Mouse (Mus musculus): ENCODE measurements around the gene Ttc9b. TPM values are rescaled to one million over a fixed set of nuclear protein-coding genes. Genes with fewer than 3 reads are reported as not detected.

Gene Ttc9b
- polyA plus RNA-seq, 1 experiment = not detected

DNA sequence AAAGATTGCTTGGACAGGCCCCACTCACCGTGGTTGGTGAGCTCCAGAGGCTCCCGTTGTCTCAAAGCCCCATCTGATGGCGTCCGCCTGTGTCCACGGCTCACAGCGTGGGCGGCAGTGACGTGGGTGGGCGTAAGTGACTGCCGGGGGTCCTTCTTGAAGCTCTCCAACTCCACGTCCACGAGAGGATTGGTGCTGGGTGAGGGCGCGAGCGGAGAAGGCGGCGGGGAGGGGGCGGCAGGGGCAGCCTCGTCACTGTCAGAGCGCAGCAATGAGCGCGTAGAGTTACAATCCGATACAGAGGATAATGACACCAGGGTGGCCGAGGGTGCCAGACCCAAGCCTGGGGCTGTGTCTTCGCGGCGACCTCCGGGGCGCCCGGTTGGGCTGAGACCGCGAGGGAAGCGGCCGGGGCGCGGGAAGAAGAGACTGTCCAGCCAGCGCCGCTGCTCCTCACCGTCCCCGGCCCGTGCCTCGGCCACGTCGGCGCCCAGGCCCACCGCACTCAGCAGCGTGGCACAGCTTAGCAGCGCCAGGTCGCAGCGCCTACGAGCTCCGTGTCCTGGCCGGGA, 4.2 kb downstream of the Ttc9b start:
- no peak overlapping the region for H3K4me3 ChIP-seq (ENCODE audit: insufficient read depth, low read length)

DNA sequence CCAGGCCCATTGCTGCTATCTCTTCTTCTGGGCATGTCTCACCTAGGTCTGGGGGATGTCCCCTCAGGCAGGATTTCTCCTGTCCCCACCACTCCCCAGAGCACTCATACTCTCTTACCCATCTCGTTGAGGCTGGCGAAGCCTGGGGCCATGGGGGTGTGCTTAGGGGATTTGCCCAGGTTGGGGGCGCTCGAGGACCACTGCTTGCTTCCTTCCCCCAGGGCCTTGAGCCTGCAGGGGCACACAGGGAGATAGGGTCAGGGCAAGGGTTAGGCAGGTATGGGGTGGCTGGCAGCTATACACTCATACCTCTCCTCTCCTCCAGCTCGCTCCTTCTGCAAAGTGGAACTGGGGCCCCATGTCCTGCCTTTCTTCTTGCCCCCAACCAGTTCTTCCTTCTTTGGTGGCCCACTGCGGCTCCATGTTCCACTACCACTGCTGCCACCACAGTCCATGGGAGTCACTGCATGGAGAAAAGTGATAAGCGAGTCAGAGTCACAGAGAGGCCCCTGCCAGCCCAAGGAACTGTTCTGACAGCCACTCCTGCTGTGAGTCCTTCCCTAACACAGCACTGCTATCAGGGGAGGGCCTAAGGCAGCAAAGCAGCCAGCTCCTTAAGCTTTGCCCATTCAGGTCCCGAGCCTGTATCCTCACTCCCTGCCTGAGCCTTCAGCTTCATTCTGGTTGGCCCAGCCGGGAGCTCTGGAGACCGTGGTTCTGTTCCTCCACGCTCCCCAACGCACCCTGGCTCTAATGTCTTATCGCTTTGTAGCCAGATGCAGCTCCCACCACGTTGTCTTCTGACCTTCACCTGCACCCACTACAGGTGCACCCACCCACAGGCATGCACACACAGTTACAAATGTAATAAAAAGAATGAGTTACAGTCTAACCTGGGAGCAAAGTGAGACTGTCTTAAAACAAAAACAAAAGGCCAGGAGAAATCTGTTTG, 5.3 kb downstream of the Ttc9b start:
- Histone ChIP-seq H3K4me3 (ENCODE audit: insufficient read depth, low read length) (no peak overlapping the region), H3K27ac (ENCODE audit: insufficient read depth, low read depth, low read length) (no peak overlapping the region), H3K4me1 (ENCODE audit: control insufficient read depth, insufficient read depth, low read length) (no peaks in the 10 kb centered on the region)
- TF ChIP-seq CTCF (IDR thresholded peaks at IDR 0.05; ENCODE audit: low read depth, low read length) = no peak
- TF ChIP-seq POLR2A (IDR thresholded peaks at IDR 0.05; ENCODE audit: borderline replicate concordance, low read depth, low read length) = no peak

More for the DNA sequence above, 4.2 kb downstream of the Ttc9b start:
- TF ChIP-seq CTCF (IDR thresholded peaks at IDR 0.05; ENCODE audit: low read depth, low read length) (no peak), POLR2A (IDR thresholded peaks at IDR 0.05; ENCODE audit: borderline replicate concordance, low read depth, low read length) (no peak)
- H3K4me1 ChIP-seq (ENCODE audit: control insufficient read depth, insufficient read depth, low read length) = no peaks in the 10 kb centered on the region
- H3K27ac ChIP-seq (ENCODE audit: insufficient read depth, low read depth, low read length) = no peak overlapping the region

DNA sequence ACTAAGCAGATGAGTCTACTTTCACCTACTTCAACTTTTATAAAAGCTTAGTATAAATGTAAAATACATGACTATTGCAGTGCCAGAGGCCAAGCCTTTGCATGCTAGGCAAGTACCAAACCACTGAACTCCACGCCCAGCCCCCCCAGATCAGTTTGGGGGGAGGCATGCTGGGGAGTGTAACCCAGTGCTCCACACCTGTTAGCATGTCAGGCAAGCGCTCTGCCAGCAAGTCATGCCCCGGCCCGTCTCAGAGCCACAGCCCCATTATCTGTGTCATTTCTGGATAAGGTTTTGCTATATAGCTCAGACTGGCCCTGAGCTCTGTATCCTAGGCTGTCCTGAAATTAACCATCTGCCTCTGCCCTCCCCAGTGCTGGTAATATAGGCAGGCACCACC, 8.3 kb downstream of the Ttc9b start:
- TF ChIP-seq POLR2A (IDR thresholded peaks at IDR 0.05; ENCODE audit: borderline replicate concordance, low read depth, low read length) (no peak), CTCF (IDR thresholded peaks at IDR 0.05; ENCODE audit: low read depth, low read length) (no peak)
- no peak overlapping the region for H3K4me3 ChIP-seq (ENCODE audit: insufficient read depth, low read length)
- no peak overlapping the region for H3K27ac ChIP-seq (ENCODE audit: insufficient read depth, low read depth, low read length)
- no peaks in the 10 kb centered on the region for H3K4me1 ChIP-seq (ENCODE audit: control insufficient read depth, insufficient read depth, low read length)

DNA sequence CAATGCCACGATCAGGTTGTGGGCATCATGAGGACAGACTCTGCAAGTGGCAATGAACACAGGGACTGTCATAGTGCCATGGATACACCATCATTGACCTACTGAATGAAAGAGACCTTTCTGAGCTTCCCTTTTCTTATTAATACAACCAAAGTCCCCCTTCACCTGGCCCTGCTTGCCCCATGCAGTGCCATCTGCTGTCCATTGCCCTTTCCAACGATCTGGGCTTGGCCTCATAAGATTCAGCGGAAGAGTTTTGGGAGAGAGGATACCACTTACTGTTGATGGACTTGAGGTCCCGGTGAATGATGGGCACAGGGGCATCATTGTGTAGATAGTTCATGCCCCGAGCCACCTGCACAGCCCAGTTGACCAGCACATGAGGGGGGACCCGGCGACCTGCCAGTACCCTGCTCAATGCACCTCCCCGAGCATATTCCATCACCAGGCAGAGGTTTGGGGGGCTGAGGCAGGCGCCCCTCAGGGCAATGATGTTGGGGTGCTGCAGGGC, 19.4 kb downstream of the Ttc9b start:
- no peak overlapping the region for H3K27ac ChIP-seq (ENCODE audit: insufficient read depth, low read depth, low read length)
- peaks cover 10% of the 10 kb centered on the region for H3K4me1 ChIP-seq (ENCODE audit: control insufficient read depth, insufficient read depth, low read length)
- peak overlapping the region; percentile 61 for H3K4me3 ChIP-seq (ENCODE audit: insufficient read depth, low read length)
- TF ChIP-seq POLR2A (IDR thresholded peaks at IDR 0.05; ENCODE audit: borderline replicate concordance, low read depth, low read length) (no peak), CTCF (IDR thresholded peaks at IDR 0.05; ENCODE audit: low read depth, low read length) (no peak)

DNA sequence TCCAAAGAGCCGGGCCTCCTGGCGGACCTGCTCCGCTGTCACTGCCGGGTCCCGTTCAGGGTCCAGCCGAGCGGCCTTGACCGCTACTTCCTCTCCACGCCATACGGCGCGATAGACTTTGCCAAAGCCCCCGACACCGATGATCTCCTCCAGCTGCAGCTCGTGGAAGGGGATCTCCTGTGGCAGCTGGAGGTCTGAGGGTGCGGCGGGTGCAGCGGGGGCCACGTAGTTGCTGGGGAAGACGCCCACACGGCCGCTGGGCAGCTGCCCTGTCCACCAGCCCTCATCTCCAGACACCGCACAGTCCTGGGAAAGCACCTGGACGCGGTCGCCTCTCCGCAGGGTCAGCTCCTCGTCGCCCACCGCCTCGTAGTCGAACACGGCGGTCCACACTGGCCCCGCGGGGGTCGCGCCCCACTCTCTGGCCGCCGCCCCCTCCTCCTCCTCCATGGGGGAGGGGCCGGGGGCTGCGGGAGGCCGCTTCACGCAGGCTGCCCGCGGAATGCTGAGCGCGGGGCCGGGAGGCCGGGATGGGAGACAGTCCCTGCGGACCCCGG, 19.9 kb downstream of the Ttc9b start:
- no peak overlapping the region for H3K27ac ChIP-seq (ENCODE audit: insufficient read depth, low read depth, low read length)
- H3K4me3 ChIP-seq (ENCODE audit: insufficient read depth, low read length) = peak overlapping the region; percentile 61
- peaks cover 10% of the 10 kb centered on the region for H3K4me1 ChIP-seq (ENCODE audit: control insufficient read depth, insufficient read depth, low read length)
- TF ChIP-seq POLR2A (IDR thresholded peaks at IDR 0.05; ENCODE audit: borderline replicate concordance, low read depth, low read length) (no peak), CTCF (IDR thresholded peaks at IDR 0.05; ENCODE audit: low read depth, low read length) (no peak)

DNA sequence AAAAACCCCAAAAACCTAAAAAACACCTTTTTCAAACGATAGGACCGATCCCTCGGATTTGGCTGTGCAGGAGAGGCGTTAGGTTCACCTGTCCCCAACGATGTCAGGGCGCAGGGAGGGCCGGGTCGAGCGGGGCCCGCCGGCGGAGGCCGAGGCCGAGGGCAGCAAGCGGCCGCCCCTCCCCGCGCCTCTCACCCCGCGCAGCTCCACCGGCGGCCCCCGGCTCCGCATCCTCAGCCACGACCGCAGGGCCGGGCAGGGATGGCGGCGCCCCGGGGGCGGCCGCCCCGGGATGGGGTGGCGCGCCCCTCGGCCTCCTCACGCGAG, 20.4 kb downstream of the Ttc9b start:
- TF ChIP-seq POLR2A (IDR thresholded peaks at IDR 0.05; ENCODE audit: borderline replicate concordance, low read depth, low read length) (no peak), CTCF (IDR thresholded peaks at IDR 0.05; ENCODE audit: low read depth, low read length) (no peak)
- H3K4me1 ChIP-seq (ENCODE audit: control insufficient read depth, insufficient read depth, low read length) = peaks cover 10% of the 10 kb centered on the region
- peak overlapping the region; percentile 61 for H3K4me3 ChIP-seq (ENCODE audit: insufficient read depth, low read length)
- no peak overlapping the region for H3K27ac ChIP-seq (ENCODE audit: insufficient read depth, low read depth, low read length)

DNA sequence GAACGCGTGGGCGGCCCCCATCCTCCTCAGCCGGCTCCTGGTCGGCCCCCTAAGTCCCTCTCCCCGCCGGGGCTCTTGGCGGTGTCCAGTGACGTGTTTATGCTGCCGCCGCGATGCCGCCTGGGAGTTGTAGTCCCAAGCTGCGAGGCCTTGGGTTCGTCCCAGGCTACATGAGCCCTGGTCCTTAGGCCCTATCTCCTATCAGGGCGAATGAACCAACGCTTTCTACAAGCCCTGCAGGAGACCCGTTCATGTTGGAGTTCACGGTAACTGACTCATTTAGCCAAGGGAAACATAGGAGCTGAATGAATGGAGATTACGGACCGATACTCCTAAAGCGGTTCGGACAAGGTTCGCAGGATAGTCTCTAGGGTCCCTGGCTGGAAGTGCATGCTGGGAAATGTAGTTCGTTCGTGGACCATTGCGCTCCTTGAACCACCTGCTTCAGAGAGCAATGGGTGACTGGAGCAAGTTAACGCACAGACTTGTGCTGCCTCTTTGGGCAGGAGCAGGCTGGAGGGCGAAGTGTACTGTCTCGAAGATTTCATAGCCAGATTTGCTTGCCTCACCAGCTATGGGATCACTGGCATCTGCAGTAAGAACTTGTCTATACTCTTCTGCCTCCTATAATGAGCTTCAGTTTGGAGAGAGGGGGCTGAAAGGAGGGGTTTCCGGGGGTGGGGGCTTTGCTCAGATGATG, 21.0 kb downstream of the Ttc9b start, which contains the start of gene Map3k10:
Gene Map3k10, minus strand, starts transcription at position 77 of the 700 bp plus-strand sequence.
- TF ChIP-seq CTCF (IDR thresholded peaks at IDR 0.05; ENCODE audit: low read depth, low read length) = no peak
- no peak for TF ChIP-seq POLR2A (IDR thresholded peaks at IDR 0.05; ENCODE audit: borderline replicate concordance, low read depth, low read length)
- H3K4me3 ChIP-seq (ENCODE audit: insufficient read depth, low read length) = peak within 1 kb of the TSS; percentile 61
- H3K27ac ChIP-seq (ENCODE audit: insufficient read depth, low read depth, low read length) = peak within 1 kb of the TSS; percentile 75
- peaks cover 10% of the 10 kb centered on the region for H3K4me1 ChIP-seq (ENCODE audit: control insufficient read depth, insufficient read depth, low read length)

DNA sequence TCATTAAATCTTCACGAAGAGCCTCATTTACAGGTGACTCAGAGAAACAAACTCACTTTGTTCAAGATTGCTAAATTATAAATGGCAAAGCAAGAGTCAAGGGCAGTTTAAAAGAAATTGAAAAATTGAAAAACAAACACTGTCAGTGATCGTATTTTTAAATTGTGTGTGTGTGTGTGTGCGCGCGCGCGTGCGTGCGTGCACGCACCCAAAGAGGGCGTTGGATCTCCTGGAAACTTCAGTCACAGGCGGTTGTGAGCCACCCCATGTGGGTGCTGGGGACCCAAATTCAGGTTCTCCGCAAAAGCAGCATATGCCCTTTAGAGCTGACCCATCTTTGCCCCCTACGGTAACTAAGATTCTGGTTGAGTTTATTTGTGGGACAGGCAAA, 21.5 kb downstream of the Ttc9b start:
- TF ChIP-seq POLR2A (IDR thresholded peaks at IDR 0.05; ENCODE audit: borderline replicate concordance, low read depth, low read length) (no peak), CTCF (IDR thresholded peaks at IDR 0.05; ENCODE audit: low read depth, low read length) (no peak)
- no peak overlapping the region; the same call in 1 of the 2 replicates for H3K4me3 ChIP-seq (ENCODE audit: insufficient read depth, low read length)
- H3K27ac ChIP-seq (ENCODE audit: insufficient read depth, low read depth, low read length) = no peak overlapping the region

DNA sequence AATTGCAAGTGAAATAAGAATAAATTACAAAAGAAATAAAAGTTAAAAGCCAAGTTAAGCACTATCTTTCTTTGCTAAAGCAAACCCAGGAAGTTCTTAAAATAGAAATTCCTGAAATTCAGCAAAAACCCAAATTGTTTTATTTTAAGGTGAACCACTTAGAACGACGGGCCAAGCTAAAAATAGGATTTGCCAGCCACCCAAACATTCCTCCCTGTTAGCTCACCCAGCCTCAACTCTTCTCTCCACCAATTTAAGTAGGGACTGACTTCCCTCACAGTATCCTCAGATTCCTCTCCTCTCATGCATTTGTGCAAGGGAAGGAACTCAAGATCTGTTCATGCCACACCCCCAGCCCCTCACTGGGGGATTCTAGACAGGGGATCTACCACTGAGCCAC, 29.5 kb downstream of the Ttc9b start:
- TF ChIP-seq POLR2A (IDR thresholded peaks at IDR 0.05; ENCODE audit: borderline replicate concordance, low read depth, low read length) = no peak
- no peak for TF ChIP-seq CTCF (IDR thresholded peaks at IDR 0.05; ENCODE audit: low read depth, low read length)
- H3K4me1 ChIP-seq (ENCODE audit: control insufficient read depth, insufficient read depth, low read length) = peaks cover 12% of the 10 kb centered on the region
- no peak overlapping the region for H3K27ac ChIP-seq (ENCODE audit: insufficient read depth, low read depth, low read length)
- no peak overlapping the region for H3K4me3 ChIP-seq (ENCODE audit: insufficient read depth, low read length)

More for the DNA sequence above, 21.5 kb downstream of the Ttc9b start:
- H3K4me1 ChIP-seq (ENCODE audit: control insufficient read depth, insufficient read depth, low read length) = peaks cover 10% of the 10 kb centered on the region

All from bone marrow macrophage, adult 2 months (primary cell).